Mouse (Mus musculus): Measurements from ENCODE around the gene Tram2. TPM values are rescaled to one million over a fixed set of nuclear protein-coding genes. Genes with fewer than 3 reads are reported as not detected.

Tram2 gene
- total and polyA plus RNA-seq, 3 experiments, result 0.51 to 3.2 (median 0.76) TPM

DNA sequence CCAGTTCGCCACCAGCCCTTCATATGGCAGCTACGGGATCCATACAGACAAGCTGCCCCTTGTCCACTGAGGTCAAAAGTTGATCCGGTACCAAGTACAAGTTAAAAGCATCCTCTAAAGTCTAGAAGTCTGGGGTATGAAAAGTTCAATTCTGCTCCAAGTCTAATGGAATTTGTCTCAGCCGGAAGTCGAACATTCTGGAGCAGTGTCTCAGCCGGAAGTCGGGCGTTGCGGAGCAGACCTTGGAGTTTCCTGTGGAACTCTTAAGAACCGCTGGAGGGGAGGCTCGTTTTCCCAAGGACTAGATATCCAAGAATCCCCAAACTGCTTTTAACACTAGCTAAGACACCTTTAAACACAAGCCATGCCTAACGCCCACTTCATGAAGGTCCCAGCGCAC lies 8.4 kb downstream of the Tram2 start:
- ATAC-seq (ENCODE audit: extremely low read depth, insufficient number of reproducible peaks, low FRiP score, poor library complexity, severe bottlenecking) (no peak), DNase-seq (ENCODE audit: low spot score) (no peak)
- Histone ChIP-seq H3K27me3 (ENCODE audit: insufficient read depth, low read length) (0 out of 2 replicates have a peak, but pooled peaks cover 2% of the 10 kb centered on the region), H3K36me3 (replicated peaks) (no peaks in the 10 kb centered on the region), H3K4me1 (ENCODE audit: insufficient read depth, low read depth, low read length) (peaks cover 3% of the 10 kb centered on the region; the same call in 1 of the 2 replicates), H3K4me3 (ENCODE audit: low read depth, low read length) (no peak overlapping the region), H3K9me3 (replicated peaks) (no peaks in the 10 kb centered on the region)
- TF ChIP-seq CTCF (IDR thresholded peaks at IDR 0.05; ENCODE audit: low read depth, low read length), result no peak
- no peak for TF ChIP-seq GATA2 (IDR thresholded peaks at IDR 0.05; ENCODE audit: borderline replicate concordance, low read depth, low read length)
- TF ChIP-seq GATA1 (IDR thresholded peaks at IDR 0.05; ENCODE audit: borderline replicate concordance, low read length), result no peak
- no peak for TF ChIP-seq POLR2AphosphoS5 (IDR thresholded peaks at IDR 0.05; ENCODE audit: insufficient replicate concordance, low read depth, low read length)
- TF ChIP-seq TAL1 (conservative IDR thresholded peaks at IDR 0.05; ENCODE audit: low read depth, low read length), result no peak

DNA sequence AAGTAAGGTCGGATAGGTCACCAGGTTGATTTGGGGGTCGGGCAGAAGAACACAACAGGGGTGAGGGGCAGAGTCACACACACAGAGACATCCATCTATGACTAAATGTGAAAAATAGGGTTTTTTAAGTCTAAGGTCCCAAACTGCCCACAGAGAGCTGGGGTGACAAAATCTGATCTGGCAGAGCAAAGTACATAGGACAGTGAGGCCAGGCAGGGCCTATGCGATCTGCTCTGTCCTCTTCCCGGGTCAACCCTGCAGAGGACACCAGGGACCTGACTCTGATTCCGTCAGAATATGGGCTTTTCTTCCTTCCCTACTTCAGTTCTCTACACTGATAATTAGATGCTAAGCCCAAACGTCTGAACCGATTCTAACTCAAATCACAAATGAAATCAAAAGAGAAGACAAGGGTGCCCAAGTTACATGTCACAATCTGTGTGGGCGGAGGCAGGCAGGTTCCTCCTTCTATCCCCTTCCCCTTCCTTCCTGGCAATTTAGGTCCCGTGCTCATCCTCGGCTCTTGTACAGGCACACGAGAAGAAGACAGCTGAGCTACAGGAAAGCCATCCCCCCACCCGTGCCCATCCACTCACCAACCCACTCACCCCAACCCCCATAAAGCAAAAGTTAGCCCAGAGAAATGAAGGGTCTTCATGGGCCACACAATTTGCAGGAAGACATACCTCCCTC lies 9.1 kb downstream of the Tram2 start:
- Histone ChIP-seq H3K27me3 (ENCODE audit: insufficient read depth, low read length) (0 out of 2 replicates have a peak, but pooled peaks cover 2% of the 10 kb centered on the region), H3K9me3 (replicated peaks) (no peaks in the 10 kb centered on the region), H3K4me3 (ENCODE audit: low read depth, low read length) (no peak overlapping the region), H3K4me1 (ENCODE audit: insufficient read depth, low read depth, low read length) (peaks cover 3% of the 10 kb centered on the region; the same call in 1 of the 2 replicates), H3K36me3 (replicated peaks) (no peaks in the 10 kb centered on the region)
- TF ChIP-seq POLR2AphosphoS5 (IDR thresholded peaks at IDR 0.05; ENCODE audit: insufficient replicate concordance, low read depth, low read length) (no peak), TAL1 (conservative IDR thresholded peaks at IDR 0.05; ENCODE audit: low read depth, low read length) (no peak), GATA2 (IDR thresholded peaks at IDR 0.05; ENCODE audit: borderline replicate concordance, low read depth, low read length) (no peak), CTCF (IDR thresholded peaks at IDR 0.05; ENCODE audit: low read depth, low read length) (no peak), GATA1 (IDR thresholded peaks at IDR 0.05; ENCODE audit: borderline replicate concordance, low read length) (no peak)
- DNase-seq (ENCODE audit: low spot score) (no peak), ATAC-seq (ENCODE audit: extremely low read depth, insufficient number of reproducible peaks, low FRiP score, poor library complexity, severe bottlenecking) (no peak)

DNA sequence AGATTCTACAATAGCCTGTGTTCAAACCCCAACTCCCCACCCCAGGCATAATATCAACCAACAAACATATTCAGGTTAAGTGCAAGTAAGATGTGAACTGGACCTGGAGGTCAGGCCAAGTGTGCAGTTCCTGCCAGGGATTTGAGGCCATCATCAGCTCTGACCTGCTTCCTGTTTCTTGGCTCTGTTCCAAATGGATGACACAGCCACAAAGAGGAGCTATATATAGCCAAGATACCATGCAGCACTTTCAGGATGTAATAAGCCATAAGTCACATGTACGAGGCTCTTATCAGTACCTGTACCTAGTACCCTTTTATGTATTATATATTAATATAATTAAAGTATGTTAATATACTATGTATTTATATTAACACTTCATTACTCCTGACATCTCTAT lies 10.5 kb downstream of the Tram2 start:
- ATAC-seq (ENCODE audit: extremely low read depth, insufficient number of reproducible peaks, low FRiP score, poor library complexity, severe bottlenecking) (no peak), DNase-seq (ENCODE audit: low spot score) (no peak)
- Histone ChIP-seq H3K27me3 (ENCODE audit: insufficient read depth, low read length) (0 out of 2 replicates have a peak, but pooled peaks cover 2% of the 10 kb centered on the region), H3K4me1 (ENCODE audit: insufficient read depth, low read depth, low read length) (no peaks in the 10 kb centered on the region; the same call in 1 of the 2 replicates), H3K4me3 (ENCODE audit: low read depth, low read length) (no peak overlapping the region), H3K9me3 (replicated peaks) (no peaks in the 10 kb centered on the region), H3K36me3 (replicated peaks) (no peaks in the 10 kb centered on the region)
- no peak for TF ChIP-seq CTCF (IDR thresholded peaks at IDR 0.05; ENCODE audit: low read depth, low read length)
- TF ChIP-seq GATA1 (IDR thresholded peaks at IDR 0.05; ENCODE audit: borderline replicate concordance, low read length), result no peak
- no peak for TF ChIP-seq GATA2 (IDR thresholded peaks at IDR 0.05; ENCODE audit: borderline replicate concordance, low read depth, low read length)
- no peak for TF ChIP-seq TAL1 (conservative IDR thresholded peaks at IDR 0.05; ENCODE audit: low read depth, low read length)
- no peak for TF ChIP-seq POLR2AphosphoS5 (IDR thresholded peaks at IDR 0.05; ENCODE audit: insufficient replicate concordance, low read depth, low read length)

- DNase-seq (ENCODE audit: low spot score), result no peak
- ATAC-seq (ENCODE audit: extremely low read depth, insufficient number of reproducible peaks, low FRiP score, poor library complexity, severe bottlenecking), result no peak
- no peak for TF ChIP-seq GATA1 (IDR thresholded peaks at IDR 0.05; ENCODE audit: borderline replicate concordance, low read length)
- TF ChIP-seq TAL1 (conservative IDR thresholded peaks at IDR 0.05; ENCODE audit: low read depth, low read length), result no peak
- TF ChIP-seq GATA2 (IDR thresholded peaks at IDR 0.05; ENCODE audit: borderline replicate concordance, low read depth, low read length), result no peak
- TF ChIP-seq POLR2AphosphoS5 (IDR thresholded peaks at IDR 0.05; ENCODE audit: insufficient replicate concordance, low read depth, low read length), result no peak
- TF ChIP-seq CTCF (IDR thresholded peaks at IDR 0.05; ENCODE audit: low read depth, low read length), result no peak
- Histone ChIP-seq H3K27me3 (ENCODE audit: insufficient read depth, low read length) (0 out of 2 replicates have a peak, but pooled peaks cover 2% of the 10 kb centered on the region), H3K4me1 (ENCODE audit: insufficient read depth, low read depth, low read length) (no peaks in the 10 kb centered on the region; the same call in 1 of the 2 replicates), H3K4me3 (ENCODE audit: low read depth, low read length) (no peak overlapping the region), H3K36me3 (replicated peaks) (no peaks in the 10 kb centered on the region), H3K9me3 (replicated peaks) (no peaks in the 10 kb centered on the region)
Measured at GRCm38 (mm10) chr1:21067536-21068221, 11.3 kb downstream of the Tram2 start.

GRCm38 (mm10) chr1:21064153-21064552 lies 14.9 kb downstream of the Tram2 start:
- H3K4me1 ChIP-seq (ENCODE audit: insufficient read depth, low read depth, low read length), result no peaks in the 10 kb centered on the region
- no peak for DNase-seq (ENCODE audit: low spot score)
- 0 out of 2 replicates have a peak, but pooled peaks cover 2% of the 10 kb centered on the region for H3K27me3 ChIP-seq (ENCODE audit: insufficient read depth, low read length)
- no peak for ATAC-seq (ENCODE audit: extremely low read depth, insufficient number of reproducible peaks, low FRiP score, poor library complexity, severe bottlenecking)
- no peaks in the 10 kb centered on the region for H3K9me3 ChIP-seq (replicated peaks)
- H3K36me3 ChIP-seq (replicated peaks), result no peaks in the 10 kb centered on the region
- H3K4me3 ChIP-seq (ENCODE audit: low read depth, low read length), result no peak overlapping the region
- TF ChIP-seq CTCF (IDR thresholded peaks at IDR 0.05; ENCODE audit: low read depth, low read length) (no peak), GATA2 (IDR thresholded peaks at IDR 0.05; ENCODE audit: borderline replicate concordance, low read depth, low read length) (no peak), TAL1 (conservative IDR thresholded peaks at IDR 0.05; ENCODE audit: low read depth, low read length) (no peak), POLR2AphosphoS5 (IDR thresholded peaks at IDR 0.05; ENCODE audit: insufficient replicate concordance, low read depth, low read length) (no peak), GATA1 (IDR thresholded peaks at IDR 0.05; ENCODE audit: borderline replicate concordance, low read length) (no peak)

All from G1E (cell line).